Mouse (Mus musculus): ENCODE results near the gene Unc13d. TPM values are rescaled to one million over a fixed set of nuclear protein-coding genes. Genes with fewer than 3 reads are reported as not detected.

The Unc13d gene
- polyA plus RNA-seq, 1 experiment: 18.2 TPM

- H3K4me3 ChIP-seq (replicated peaks): no peak overlapping the region
- H3K9me3 ChIP-seq (ENCODE audit: control insufficient read depth, low read length): no peaks in the 10 kb centered on the region
- peaks cover 83% of the 10 kb centered on the region for H3K36me3 ChIP-seq (ENCODE audit: control insufficient read depth)
- TF ChIP-seq TAL1 (IDR thresholded peaks at IDR 0.05; ENCODE audit: low read length): no peak
- no peak for TF ChIP-seq GATA1 (IDR thresholded peaks at IDR 0.05; ENCODE audit: low read length)
- no peaks in the 10 kb centered on the region for H3K27me3 ChIP-seq (ENCODE audit: control insufficient read depth)
- peaks cover 62% of the 10 kb centered on the region for H3K4me1 ChIP-seq (ENCODE audit: control insufficient read depth)
These were observed 3.2 kb downstream of the Unc13d start for GRCm38 (mm10) chr11:116074436-116074991.

- Histone ChIP-seq H3K4me1 (ENCODE audit: control insufficient read depth) (peaks cover 43% of the 10 kb centered on the region), H3K4me3 (replicated peaks) (no peak overlapping the region), H3K27me3 (ENCODE audit: control insufficient read depth) (no peaks in the 10 kb centered on the region), H3K36me3 (ENCODE audit: control insufficient read depth) (peaks cover 84% of the 10 kb centered on the region), H3K9me3 (ENCODE audit: control insufficient read depth, low read length) (no peaks in the 10 kb centered on the region)
- TF ChIP-seq TAL1 (IDR thresholded peaks at IDR 0.05; ENCODE audit: low read length): no peak
- no peak for TF ChIP-seq GATA1 (IDR thresholded peaks at IDR 0.05; ENCODE audit: low read length)
These were observed 5.2 kb downstream of the Unc13d start for GRCm38 (mm10) chr11:116072608-116073007.

DNA sequence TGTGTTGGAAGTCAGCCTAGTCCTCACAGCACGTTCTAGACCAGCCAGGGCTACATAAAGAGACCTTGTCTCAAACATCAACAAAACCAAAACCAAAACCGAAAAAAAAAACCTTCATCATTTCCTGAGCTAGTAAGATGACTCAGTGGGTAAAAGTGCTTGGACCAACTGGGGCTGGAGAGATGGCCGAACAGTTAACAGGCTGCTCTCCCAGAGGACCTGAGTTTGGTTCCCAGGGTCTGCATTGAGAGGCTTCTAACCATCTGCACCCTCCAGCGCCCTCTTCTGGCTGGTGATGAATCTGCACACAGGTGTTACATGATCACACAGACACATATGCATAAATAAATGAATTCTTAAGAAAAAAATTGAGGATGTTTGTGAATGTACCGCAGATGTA lies 6.3 kb downstream of the Unc13d start:
- Histone ChIP-seq H3K4me3 (replicated peaks) (no peak overlapping the region), H3K9me3 (ENCODE audit: control insufficient read depth, low read length) (no peaks in the 10 kb centered on the region), H3K4me1 (ENCODE audit: control insufficient read depth) (peaks cover 32% of the 10 kb centered on the region), H3K27me3 (ENCODE audit: control insufficient read depth) (no peaks in the 10 kb centered on the region), H3K36me3 (ENCODE audit: control insufficient read depth) (peaks cover 90% of the 10 kb centered on the region)
- no peak for TF ChIP-seq TAL1 (IDR thresholded peaks at IDR 0.05; ENCODE audit: low read length)
- TF ChIP-seq GATA1 (IDR thresholded peaks at IDR 0.05; ENCODE audit: low read length): no peak

DNA sequence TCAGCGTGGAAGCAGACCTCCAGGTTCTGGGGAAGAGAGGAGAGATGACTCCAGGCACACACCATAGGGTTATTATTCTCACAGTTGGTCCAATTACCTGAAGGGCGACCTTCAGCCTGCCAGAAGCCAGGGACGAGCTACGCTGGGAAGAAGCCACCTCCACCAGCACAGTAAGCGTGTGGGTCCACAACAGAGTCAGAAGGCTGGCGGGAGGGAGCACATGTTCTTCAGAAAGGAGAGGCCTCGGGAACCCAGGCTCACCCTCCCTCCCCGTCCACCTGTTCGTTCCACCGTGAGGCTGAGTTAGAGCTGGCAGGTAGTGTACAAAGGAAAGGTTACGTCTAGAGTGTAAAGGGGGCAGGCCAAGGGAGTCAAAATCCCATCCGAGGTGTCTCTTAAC lies 12.4 kb downstream of the Unc13d start:
- Histone ChIP-seq H3K4me1 (ENCODE audit: control insufficient read depth) (peaks cover 2% of the 10 kb centered on the region), H3K36me3 (ENCODE audit: control insufficient read depth) (peaks cover 97% of the 10 kb centered on the region), H3K4me3 (replicated peaks) (no peak overlapping the region), H3K9me3 (ENCODE audit: control insufficient read depth, low read length) (no peaks in the 10 kb centered on the region), H3K27me3 (ENCODE audit: control insufficient read depth) (no peaks in the 10 kb centered on the region)
- no peak for TF ChIP-seq GATA1 (IDR thresholded peaks at IDR 0.05; ENCODE audit: low read length)
- no peak for TF ChIP-seq TAL1 (IDR thresholded peaks at IDR 0.05; ENCODE audit: low read length)

DNA sequence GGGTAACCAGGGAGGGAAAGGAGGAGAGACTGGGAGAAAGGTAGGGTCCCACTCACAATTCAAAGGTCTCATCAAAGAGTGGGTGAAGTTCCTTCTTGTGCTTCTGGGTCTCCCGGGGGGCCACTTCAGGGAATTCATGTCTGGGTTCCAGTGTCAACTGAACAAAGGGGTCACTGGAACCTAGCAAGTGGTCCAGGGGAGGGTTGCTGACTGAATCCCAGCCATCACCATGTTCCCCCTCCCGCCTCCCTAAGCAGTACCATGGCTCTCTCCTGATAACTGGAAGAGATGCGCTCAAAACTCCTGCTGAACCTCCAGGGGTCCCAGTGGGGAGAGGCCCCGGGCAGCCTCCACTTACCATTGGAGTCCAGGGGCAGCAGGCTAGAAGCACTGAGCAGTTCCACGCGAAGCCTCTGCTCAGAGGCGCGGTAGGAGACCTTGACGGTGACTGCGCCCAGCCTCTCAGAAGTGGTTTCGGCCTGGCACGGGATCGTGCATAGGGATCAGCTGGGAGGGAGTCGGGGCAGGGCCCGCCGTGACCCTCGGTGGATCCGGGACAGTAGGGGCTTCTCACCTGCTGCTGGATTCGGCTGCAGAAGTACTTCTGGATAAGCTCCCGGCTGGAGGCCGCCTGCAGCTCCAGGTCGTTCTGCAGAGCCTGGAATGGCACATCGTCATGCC lies 13.4 kb downstream of the Unc13d start:
- Histone ChIP-seq H3K9me3 (ENCODE audit: control insufficient read depth, low read length) (no peaks in the 10 kb centered on the region), H3K4me3 (replicated peaks) (no peak overlapping the region), H3K4me1 (ENCODE audit: control insufficient read depth) (peaks cover 1% of the 10 kb centered on the region), H3K27me3 (ENCODE audit: control insufficient read depth) (no peaks in the 10 kb centered on the region), H3K36me3 (ENCODE audit: control insufficient read depth) (peaks cover 98% of the 10 kb centered on the region)
- no peak for TF ChIP-seq GATA1 (IDR thresholded peaks at IDR 0.05; ENCODE audit: low read length)
- TF ChIP-seq TAL1 (IDR thresholded peaks at IDR 0.05; ENCODE audit: low read length): no peak

DNA sequence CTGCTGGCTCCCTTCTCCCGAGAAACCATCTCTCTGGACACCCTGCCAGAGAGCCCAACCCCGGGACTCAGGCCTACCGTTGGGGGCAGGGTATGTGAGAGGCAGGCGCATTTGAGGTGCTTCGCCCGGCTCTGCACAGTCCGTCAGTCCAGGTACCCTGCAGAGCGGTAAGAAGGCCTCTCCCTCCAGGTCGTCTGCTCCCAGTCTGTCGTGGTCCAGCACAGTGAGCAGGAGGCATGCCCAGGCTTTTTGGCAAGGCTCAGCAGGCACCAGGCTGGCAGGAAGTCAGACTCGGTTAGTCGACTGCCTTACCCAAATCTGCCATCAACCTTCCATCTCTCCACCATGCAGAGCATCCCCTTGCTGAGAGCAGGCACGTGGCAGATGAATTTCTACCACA lies 14.2 kb downstream of the Unc13d start:
- TF ChIP-seq GATA1 (IDR thresholded peaks at IDR 0.05; ENCODE audit: low read length): no peak
- no peak for TF ChIP-seq TAL1 (IDR thresholded peaks at IDR 0.05; ENCODE audit: low read length)
- Histone ChIP-seq H3K4me3 (replicated peaks) (no peak overlapping the region), H3K4me1 (ENCODE audit: control insufficient read depth) (peaks cover 7% of the 10 kb centered on the region), H3K27me3 (ENCODE audit: control insufficient read depth) (no peaks in the 10 kb centered on the region), H3K9me3 (ENCODE audit: control insufficient read depth, low read length) (no peaks in the 10 kb centered on the region), H3K36me3 (ENCODE audit: control insufficient read depth) (peaks cover 98% of the 10 kb centered on the region)

DNA sequence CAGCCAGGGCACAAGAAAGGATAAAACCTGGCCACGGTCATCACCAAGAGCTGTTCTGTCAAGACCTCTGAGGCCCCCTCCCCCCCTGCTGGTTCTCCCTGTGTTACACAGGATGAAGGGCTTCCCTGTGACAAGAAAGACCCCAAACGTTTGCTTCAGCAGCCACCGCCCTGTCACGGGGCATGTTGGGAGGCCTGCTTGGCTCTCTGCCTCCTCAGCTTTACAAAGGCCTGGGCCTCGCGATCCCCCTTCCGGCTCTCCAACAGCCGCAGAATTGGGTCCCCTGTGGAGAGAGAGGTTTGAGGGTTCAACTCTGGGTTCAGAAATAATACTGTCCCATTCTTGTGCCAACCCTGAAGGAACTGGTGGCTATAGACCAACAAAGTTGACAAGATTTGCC lies 15.2 kb downstream of the Unc13d start:
- Histone ChIP-seq H3K9me3 (ENCODE audit: control insufficient read depth, low read length) (no peaks in the 10 kb centered on the region), H3K36me3 (ENCODE audit: control insufficient read depth) (peaks cover 99% of the 10 kb centered on the region), H3K4me3 (replicated peaks) (no peak overlapping the region), H3K4me1 (ENCODE audit: control insufficient read depth) (peaks cover 17% of the 10 kb centered on the region), H3K27me3 (ENCODE audit: control insufficient read depth) (no peaks in the 10 kb centered on the region)
- TF ChIP-seq GATA1 (IDR thresholded peaks at IDR 0.05; ENCODE audit: low read length): no peak
- TF ChIP-seq TAL1 (IDR thresholded peaks at IDR 0.05; ENCODE audit: low read length): no peak

GRCm38 (mm10) chr11:116061641-116062415 lies 15.9 kb downstream of the Unc13d start:
- Histone ChIP-seq H3K4me1 (ENCODE audit: control insufficient read depth) (peaks cover 24% of the 10 kb centered on the region), H3K9me3 (ENCODE audit: control insufficient read depth, low read length) (no peaks in the 10 kb centered on the region), H3K27me3 (ENCODE audit: control insufficient read depth) (no peaks in the 10 kb centered on the region), H3K36me3 (ENCODE audit: control insufficient read depth) (peaks cover 99% of the 10 kb centered on the region), H3K4me3 (replicated peaks) (no peak overlapping the region)
- no peak for TF ChIP-seq GATA1 (IDR thresholded peaks at IDR 0.05; ENCODE audit: low read length)
- no peak for TF ChIP-seq TAL1 (IDR thresholded peaks at IDR 0.05; ENCODE audit: low read length)

GRCm38 (mm10) chr11:116060596-116060995 lies 17.2 kb downstream of the Unc13d start:
- H3K27me3 ChIP-seq (ENCODE audit: control insufficient read depth): no peaks in the 10 kb centered on the region
- peaks cover 37% of the 10 kb centered on the region for H3K4me1 ChIP-seq (ENCODE audit: control insufficient read depth)
- TF ChIP-seq TAL1 (IDR thresholded peaks at IDR 0.05; ENCODE audit: low read length) (no peak), GATA1 (IDR thresholded peaks at IDR 0.05; ENCODE audit: low read length) (no peak)
- H3K9me3 ChIP-seq (ENCODE audit: control insufficient read depth, low read length): no peaks in the 10 kb centered on the region
- H3K36me3 ChIP-seq (ENCODE audit: control insufficient read depth): peaks cover 100% of the 10 kb centered on the region
- no peak overlapping the region for H3K4me3 ChIP-seq (replicated peaks)

Data from erythroblast, embryonic 14.5 days (primary cell).